Mouse (Mus musculus): ENCODE measurements around the gene Islr.

Gene Islr

DNA sequence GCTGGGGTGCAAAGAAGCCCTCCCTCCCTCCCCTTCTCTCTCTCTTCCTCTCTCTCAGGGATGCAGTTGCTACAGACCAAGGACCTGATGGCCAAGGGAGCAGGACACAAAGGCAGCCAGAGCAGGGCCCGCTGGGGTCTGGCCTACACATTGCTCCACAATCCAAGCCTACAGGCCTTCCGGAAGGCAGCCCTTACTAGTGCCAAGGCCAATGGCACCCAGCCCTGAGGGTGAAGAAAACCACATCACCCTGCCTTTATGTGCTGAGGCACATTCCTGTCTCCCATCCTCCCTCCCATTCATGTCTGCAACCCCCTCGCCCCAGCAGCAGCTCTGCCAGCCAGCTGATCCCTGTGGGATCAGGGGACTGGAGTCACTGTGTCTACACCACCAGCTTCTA lies 51.0 kb downstream of the Islr start:
- DNase-seq (ENCODE audit: extremely low read depth, low read depth): no peak

DNA sequence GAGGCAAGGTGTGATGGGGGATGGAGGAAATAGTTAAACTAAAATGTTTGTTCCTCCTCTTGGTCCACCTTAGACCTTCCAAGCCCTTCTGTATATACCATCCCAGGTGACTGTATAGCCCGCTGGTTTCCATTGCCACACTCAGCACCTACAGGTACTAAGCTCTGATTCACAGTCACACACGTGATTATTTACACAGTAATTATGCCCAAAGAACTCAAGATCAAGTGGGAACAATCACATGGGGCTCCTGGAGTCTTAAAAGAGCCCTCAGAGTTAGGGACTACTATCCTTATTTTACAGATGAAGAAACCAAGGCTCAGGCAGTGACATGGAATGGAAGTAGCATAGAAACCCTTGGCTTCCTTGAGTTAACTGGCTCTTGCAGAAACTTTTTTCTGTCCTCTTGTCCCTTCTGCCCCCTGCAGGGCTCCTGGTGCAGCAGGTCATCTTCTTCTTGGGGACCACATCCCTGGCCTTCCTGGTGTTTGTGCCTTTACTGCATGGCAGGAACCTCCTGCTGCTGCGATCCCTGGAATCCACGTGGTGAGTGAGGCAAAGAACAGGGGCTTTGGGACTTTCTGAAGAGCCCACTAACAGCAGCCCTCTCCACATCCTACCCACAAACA lies 53.3 kb downstream of the Islr start:
- DNase-seq (ENCODE audit: extremely low read depth, low read depth): no peak

GRCm38 (mm10) chr9:58148806-58149205 lies 55.3 kb downstream of the Islr start:
- no peak for DNase-seq (ENCODE audit: extremely low read depth, low read depth)

- DNase-seq (ENCODE audit: extremely low read depth, low read depth): no peak
Observed at GRCm38 (mm10) chr9:58145417-58145816, 58.7 kb downstream of the Islr start.

- no peak for DNase-seq (ENCODE audit: extremely low read depth, low read depth)
Observed at GRCm38 (mm10) chr9:58144664-58145063, 59.4 kb downstream of the Islr start.

- DNase-seq (ENCODE audit: extremely low read depth, low read depth): no peak
Observed at GRCm38 (mm10) chr9:58143419-58143818, 60.7 kb downstream of the Islr start.

DNA sequence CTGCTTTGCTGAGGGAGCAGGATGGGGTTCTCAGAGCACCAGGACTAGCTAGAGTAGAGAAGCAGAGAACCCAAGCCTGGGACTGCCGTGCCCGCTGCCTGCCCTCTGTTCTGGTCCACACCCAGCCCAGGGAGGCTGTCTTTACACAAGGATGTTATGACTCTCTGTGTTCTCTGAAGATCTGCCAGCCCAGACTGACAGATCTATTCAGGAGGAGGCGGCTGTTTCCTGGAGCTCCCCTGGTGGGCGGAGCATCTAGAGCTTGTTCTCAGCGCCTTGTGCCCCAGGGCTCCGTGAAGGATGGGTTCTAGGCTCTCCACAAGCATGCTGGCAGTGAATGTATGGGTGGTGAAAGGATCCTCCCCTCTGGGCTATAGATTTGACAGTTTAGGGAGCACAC lies 64.2 kb downstream of the Islr start:
- DNase-seq (ENCODE audit: extremely low read depth, low read depth): no peak

DNA sequence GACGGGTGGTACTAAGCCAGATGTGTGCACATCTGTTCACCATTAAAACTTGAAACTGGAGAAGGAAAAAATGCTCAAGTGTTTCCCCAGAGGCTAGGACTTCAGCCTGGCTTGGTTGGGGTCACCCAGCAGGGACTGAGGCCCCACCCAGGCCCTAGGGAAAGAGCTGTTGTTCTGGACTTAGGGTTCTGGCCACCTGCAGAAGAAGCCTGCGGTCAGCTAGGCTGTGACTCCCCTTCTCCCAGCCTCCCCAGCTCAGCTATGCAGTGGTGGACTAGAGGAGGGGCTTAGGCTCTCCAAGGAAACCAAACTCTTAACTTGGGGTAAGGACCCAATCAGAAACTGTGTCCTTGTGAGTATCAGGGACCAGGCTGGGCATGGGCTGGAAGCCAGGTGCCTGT lies 68.2 kb downstream of the Islr start:
- no peak for DNase-seq (ENCODE audit: extremely low read depth, low read depth)

- no peak for DNase-seq (ENCODE audit: extremely low read depth, low read depth)
Observed at GRCm38 (mm10) chr9:58134906-58135305, 69.2 kb downstream of the Islr start.

GRCm38 (mm10) chr9:58133893-58134884 lies 69.9 kb downstream of the Islr start:
- DNase-seq (ENCODE audit: extremely low read depth, low read depth): no peak

DNA sequence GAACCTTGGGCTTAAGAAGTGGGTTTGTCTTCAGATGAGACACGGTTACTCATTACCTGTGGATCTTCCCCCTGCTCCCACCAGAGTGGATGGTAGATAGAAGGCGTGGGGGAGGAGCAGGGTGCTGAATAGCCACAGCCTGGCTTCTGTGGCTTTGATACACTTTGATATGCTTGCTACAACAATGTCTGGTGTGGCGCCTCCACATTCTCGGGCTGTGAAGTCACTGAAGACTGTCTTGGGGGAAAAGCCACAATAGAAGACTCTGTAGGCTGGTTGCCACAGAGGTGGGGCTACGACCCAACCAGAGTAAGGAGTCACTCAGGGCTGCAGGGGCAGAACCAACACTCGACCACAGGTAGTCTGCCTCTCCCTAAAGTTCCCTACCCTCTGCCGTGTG lies 72.4 kb downstream of the Islr start:
- DNase-seq (ENCODE audit: extremely low read depth, low read depth): no peak

GRCm38 (mm10) chr9:58130909-58131308 lies 73.2 kb downstream of the Islr start:
- no peak for DNase-seq (ENCODE audit: extremely low read depth, low read depth)

DNA sequence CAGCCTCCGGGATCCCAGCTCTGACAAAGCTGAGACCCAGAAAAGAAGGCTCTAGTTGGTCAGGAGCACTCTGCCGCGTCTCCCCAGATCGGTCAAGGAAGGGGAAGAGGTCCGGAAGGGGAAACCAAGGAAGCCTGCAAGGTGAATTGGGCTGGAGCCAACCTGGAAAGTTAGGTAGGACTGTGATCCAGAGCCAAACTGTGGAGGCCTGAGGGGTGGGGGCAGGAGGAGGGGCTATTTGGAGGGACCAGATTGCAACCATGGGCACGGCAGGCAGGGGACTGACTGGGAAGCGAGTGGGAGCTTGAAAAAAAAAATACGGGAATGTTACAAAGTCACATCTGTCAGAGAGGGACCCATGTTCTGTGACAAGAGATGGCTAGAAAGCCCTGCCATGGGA lies 74.6 kb downstream of the Islr start:
- DNase-seq (ENCODE audit: extremely low read depth, low read depth): no peak

DNA sequence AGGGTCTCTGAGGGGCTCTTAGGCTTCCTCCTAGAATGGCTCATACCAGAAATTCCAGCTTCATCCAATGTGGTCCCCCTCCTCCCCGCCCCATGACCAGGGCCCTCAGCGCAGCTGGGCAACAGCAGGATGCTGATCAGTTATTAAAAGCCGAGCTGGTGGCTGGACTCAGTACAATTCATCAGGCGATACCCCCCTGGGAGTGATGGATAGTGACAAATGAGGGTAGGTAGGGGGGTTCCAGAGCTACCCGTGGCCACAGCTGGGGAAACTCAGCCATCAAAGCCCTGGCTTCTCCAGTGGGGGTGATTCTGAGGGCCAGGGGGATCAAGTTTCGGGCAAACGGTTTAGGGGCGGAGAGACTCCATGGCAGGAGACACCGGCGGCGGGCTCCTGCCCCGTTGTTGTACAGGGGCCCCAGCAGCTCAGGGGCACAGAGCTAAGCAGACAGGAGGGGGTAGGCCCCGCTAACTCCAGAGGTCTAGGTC lies 75.1 kb downstream of the Islr start:
- no peak for DNase-seq (ENCODE audit: extremely low read depth, low read depth)

DNA sequence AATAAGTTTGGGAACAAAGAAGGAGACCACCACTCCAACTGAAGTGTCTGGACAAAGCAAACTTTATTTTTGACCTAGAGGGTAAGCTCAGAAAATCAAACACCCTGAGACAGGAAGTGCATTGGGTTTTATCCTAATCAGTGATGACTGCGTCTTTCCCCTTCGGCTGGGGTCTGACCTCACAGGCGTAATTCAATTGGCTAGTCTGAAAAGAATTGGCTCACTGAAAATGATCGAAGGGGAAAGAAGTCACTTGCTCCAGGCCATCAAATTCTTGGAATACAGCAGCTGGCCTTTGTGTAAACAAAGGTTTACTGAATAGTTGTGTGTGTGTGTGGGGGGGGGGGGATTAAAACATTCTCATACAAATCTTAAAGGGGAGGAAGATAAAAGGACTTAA lies 78.3 kb downstream of the Islr start:
- DNase-seq (ENCODE audit: extremely low read depth, low read depth): no peak

DNA sequence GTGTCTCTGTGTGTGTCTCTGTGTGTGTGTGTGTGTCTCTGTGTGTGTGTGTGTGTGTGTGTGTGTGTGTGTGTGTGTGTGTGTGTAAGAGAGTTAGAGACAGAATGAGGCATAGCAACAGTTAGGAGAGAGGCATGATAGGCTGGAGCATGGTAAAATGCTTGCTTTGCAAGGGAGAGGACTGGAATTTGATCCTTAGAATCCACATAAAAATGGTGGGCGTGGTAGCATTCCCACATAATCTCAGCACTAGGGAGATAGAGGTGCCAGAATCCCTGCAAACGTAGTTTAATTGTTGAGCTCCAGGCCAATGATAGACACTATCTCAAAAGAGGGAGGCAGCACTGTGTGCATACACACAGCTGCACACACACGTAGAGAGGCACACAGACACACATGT lies 79.0 kb downstream of the Islr start:
- DNase-seq (ENCODE audit: extremely low read depth, low read depth): no peak

GRCm38 (mm10) chr9:58118671-58119070 lies 85.4 kb downstream of the Islr start, which contains the start of gene Ccdc33:
Gene Ccdc33 (minus strand): TSS chr9:58118823.
- DNase-seq (ENCODE audit: extremely low read depth, low read depth): no peak

DNA sequence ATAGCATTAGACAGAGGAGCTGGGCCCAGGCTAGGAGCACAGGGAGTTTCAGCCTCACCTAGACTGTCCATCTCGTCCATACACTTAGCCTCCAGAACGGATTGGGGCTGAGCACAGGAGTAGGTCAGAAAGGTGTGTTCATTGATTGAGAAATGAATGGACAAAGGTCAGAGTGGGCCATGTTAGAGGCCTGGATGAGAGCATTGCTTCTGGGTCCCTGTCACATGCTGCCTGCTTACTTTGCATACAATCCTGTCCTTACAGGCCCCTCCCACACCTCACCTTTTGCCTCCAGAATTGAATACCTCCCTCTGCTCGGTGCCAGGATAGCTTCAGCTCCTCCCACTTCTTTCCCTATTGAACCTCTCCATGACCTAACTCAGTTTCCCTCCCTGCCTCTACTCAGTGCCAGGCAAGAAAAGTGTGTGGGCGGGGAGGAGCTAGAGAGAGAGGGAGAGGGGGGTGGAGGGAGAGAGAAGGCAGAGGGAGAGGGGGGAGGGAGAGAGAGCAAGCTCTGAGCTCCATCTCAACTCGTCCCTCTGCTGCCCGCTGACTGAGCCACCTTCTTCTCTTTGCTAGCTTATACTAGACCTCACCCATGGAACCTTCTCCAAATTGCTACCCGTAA lies 88.0 kb downstream of the Islr start:
- no peak for DNase-seq (ENCODE audit: extremely low read depth, low read depth)

GRCm38 (mm10) chr9:58115297-58115925 lies 88.7 kb downstream of the Islr start:
- no peak for DNase-seq (ENCODE audit: extremely low read depth, low read depth)

DNA sequence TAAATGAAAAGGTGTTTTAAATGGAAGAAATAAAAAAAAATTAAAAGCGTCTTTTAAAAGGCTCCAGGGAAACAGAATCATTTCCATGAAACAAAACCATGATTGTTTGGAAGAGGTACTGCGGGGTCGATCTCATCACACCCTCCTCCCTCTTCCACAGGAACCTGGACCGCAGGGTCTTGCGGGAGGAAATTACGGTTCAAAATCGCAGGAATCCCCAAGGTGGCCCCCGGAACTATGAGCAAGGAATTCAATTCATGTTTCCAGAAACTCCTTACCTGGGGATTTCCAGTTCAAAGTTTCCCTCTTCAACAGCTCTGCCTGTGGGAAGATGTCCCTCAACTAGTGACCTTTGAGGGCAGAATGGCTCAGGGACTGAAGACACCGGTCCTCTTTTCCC lies 90.1 kb downstream of the Islr start:
- DNase-seq (ENCODE audit: extremely low read depth, low read depth): no peak

GRCm38 (mm10) chr9:58113279-58113884 lies 90.7 kb downstream of the Islr start:
- DNase-seq (ENCODE audit: extremely low read depth, low read depth): no peak
